Mouse (Mus musculus) liver, embryonic 14.5 days (tissue): ENCODE measurements around the gene Txndc17.

Experiments used
- CTCF ChIP-seq: IDR thresholded peaks from 2 replicates; pipeline ENCODE4 v1.5.1; 2016; ENCODE audit warnings: antibody characterized with exemption, low read depth, control low read depth
- EP300 ChIP-seq: IDR thresholded peaks from 2 replicates; pipeline ENCODE4 v1.6.1; 2016; ENCODE audit warnings: antibody characterized with exemption, low read depth

- TF ChIP-seq EP300 (no peak), CTCF (no peak)
These were observed 32.6 kb upstream of the Txndc17 start for GRCm38 (mm10) chr11:72174721-72175120.
